Mouse (Mus musculus): ENCODE results near the gene Clcn6. TPM values are rescaled to one million over a fixed set of nuclear protein-coding genes. Genes with fewer than 3 reads are reported as not detected.

The Clcn6 gene
- polyA plus RNA-seq, 1 experiment: 2.7 TPM

DNA sequence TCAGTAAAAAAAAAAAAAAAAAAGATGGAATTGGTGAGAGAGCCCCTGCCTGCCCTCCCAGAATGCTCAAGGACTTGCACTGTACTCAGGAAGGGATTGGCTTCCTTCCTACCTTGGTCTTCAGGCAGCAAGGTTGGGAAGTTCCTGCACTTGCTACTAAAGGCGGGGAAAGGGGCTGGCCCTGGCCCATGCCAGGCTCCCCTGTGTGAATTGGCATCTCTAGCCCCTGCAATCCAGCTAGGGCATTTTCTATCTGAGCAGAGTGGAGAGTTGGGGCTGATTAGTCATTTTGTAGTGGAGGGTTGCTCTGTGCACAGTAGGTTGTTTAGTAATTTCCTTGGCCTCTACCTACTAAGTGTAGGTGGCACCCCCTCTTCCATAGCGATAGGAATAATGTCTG lies 69.8 kb downstream of the Clcn6 start:
- no peaks in the 10 kb centered on the region for H3K36me3 ChIP-seq (ENCODE audit: control insufficient read depth, insufficient read depth, low read length)
- H3K4me3 ChIP-seq (ENCODE audit: low read depth, low read length): no peak overlapping the region
- H3K27me3 ChIP-seq (ENCODE audit: control insufficient read depth, insufficient read depth, low read length): no peaks in the 10 kb centered on the region; the same call in 1 of the 2 replicates
- TF ChIP-seq CTCF (IDR thresholded peaks at IDR 0.05; ENCODE audit: extremely low read depth, insufficient read length, insufficient replicate concordance, low read depth, low read length) (no peak), POLR2A (IDR thresholded peaks at IDR 0.05; ENCODE audit: low read depth, low read length) (no peak)
- no peaks in the 10 kb centered on the region for H3K4me1 ChIP-seq (ENCODE audit: control insufficient read depth, insufficient read depth, insufficient read length, low read length)
- H3K27ac ChIP-seq (ENCODE audit: insufficient read depth, low read depth, low read length): no peak overlapping the region
- WGBS: 75% methylated on average over 2 of the region's 2 CpGs

DNA sequence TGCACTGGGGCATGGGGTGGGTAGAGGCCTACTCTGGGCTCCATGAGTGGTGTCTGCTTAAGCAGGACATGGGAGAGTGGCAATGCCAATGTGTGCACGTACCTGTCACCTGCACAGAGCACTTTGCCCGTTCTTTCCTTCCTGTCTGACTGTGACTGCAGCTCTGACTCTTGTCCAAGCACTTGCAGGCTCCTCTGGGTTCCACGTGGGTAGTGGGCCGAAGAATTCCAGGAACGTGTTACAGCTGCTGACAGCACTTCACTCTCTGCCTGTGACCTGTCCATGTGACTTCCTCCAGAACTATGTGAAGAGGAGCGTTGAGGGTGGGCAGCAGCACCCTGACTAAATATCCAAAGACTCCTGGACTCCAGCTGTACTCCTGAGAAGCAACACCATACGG lies 72.9 kb downstream of the Clcn6 start:
- H3K27ac ChIP-seq (ENCODE audit: insufficient read depth, low read depth, low read length): no peak overlapping the region
- no peak for TF ChIP-seq CTCF (IDR thresholded peaks at IDR 0.05; ENCODE audit: extremely low read depth, insufficient read length, insufficient replicate concordance, low read depth, low read length)
- TF ChIP-seq POLR2A (IDR thresholded peaks at IDR 0.05; ENCODE audit: low read depth, low read length): no peak
- WGBS: 54% methylated on average over 7 of the region's 7 CpGs
- H3K36me3 ChIP-seq (ENCODE audit: control insufficient read depth, insufficient read depth, low read length): no peaks in the 10 kb centered on the region
- H3K4me1 ChIP-seq (ENCODE audit: control insufficient read depth, insufficient read depth, insufficient read length, low read length): no peaks in the 10 kb centered on the region
- no peak overlapping the region for H3K4me3 ChIP-seq (ENCODE audit: low read depth, low read length)
- H3K27me3 ChIP-seq (ENCODE audit: control insufficient read depth, insufficient read depth, low read length): no peaks in the 10 kb centered on the region; the same call in 1 of the 2 replicates

DNA sequence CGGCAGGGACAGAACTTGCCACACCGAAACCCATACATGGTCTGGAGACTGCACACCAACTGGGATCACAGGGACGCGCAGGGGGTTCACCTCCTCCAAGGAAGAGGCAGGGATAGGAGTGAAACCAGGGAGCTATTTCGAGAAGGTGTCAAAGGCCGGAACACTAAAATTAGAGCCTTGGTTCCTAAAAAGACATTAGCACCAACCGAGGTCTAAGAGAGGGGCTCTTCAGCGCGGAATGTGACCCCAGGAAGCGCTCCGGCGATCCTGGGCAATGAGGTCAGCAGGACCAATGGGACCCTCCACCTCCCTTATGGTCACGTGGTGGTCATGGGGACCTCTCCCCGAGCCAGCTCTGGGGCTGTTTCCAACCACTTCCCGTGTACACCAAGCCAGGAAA lies 75.0 kb downstream of the Clcn6 start:
- no peaks in the 10 kb centered on the region for H3K36me3 ChIP-seq (ENCODE audit: control insufficient read depth, insufficient read depth, low read length)
- no peak overlapping the region for H3K4me3 ChIP-seq (ENCODE audit: low read depth, low read length)
- H3K4me1 ChIP-seq (ENCODE audit: control insufficient read depth, insufficient read depth, insufficient read length, low read length): no peaks in the 10 kb centered on the region
- TF ChIP-seq CTCF (IDR thresholded peaks at IDR 0.05; ENCODE audit: extremely low read depth, insufficient read length, insufficient replicate concordance, low read depth, low read length) (no peak), POLR2A (IDR thresholded peaks at IDR 0.05; ENCODE audit: low read depth, low read length) (no peak)
- 84% methylated on average over 15 of the region's 15 CpGs for WGBS
- no peak overlapping the region for H3K27ac ChIP-seq (ENCODE audit: insufficient read depth, low read depth, low read length)
- H3K27me3 ChIP-seq (ENCODE audit: control insufficient read depth, insufficient read depth, low read length): no peaks in the 10 kb centered on the region; the same call in 1 of the 2 replicates

DNA sequence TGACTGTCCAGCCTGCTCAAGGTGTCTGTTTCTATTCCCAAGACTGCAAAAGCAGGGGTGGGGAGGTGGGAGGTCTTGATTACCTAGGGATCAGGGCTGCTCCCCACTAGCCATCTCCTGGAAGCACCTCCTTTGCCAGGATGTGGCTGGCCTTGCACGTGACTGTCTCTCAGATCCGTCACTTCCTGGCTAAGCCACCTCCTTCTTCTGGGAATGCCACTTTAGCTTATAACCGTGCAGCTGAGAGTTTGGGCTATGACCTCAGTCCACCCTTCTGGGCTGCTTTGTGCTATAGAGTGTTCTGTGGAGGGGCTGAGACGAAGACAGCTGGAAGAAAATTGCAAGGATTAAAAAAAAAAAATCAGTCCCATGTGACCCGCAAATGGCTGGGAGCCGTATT lies 75.8 kb downstream of the Clcn6 start:
- Histone ChIP-seq H3K4me3 (ENCODE audit: low read depth, low read length) (no peak overlapping the region), H3K4me1 (ENCODE audit: control insufficient read depth, insufficient read depth, insufficient read length, low read length) (no peaks in the 10 kb centered on the region), H3K36me3 (ENCODE audit: control insufficient read depth, insufficient read depth, low read length) (no peaks in the 10 kb centered on the region), H3K27ac (ENCODE audit: insufficient read depth, low read depth, low read length) (no peak overlapping the region), H3K27me3 (ENCODE audit: control insufficient read depth, insufficient read depth, low read length) (no peaks in the 10 kb centered on the region; the same call in 1 of the 2 replicates)
- no peak for TF ChIP-seq POLR2A (IDR thresholded peaks at IDR 0.05; ENCODE audit: low read depth, low read length)
- no peak for TF ChIP-seq CTCF (IDR thresholded peaks at IDR 0.05; ENCODE audit: extremely low read depth, insufficient read length, insufficient replicate concordance, low read depth, low read length)
- WGBS: 47% methylated on average over 6 of the region's 6 CpGs

DNA sequence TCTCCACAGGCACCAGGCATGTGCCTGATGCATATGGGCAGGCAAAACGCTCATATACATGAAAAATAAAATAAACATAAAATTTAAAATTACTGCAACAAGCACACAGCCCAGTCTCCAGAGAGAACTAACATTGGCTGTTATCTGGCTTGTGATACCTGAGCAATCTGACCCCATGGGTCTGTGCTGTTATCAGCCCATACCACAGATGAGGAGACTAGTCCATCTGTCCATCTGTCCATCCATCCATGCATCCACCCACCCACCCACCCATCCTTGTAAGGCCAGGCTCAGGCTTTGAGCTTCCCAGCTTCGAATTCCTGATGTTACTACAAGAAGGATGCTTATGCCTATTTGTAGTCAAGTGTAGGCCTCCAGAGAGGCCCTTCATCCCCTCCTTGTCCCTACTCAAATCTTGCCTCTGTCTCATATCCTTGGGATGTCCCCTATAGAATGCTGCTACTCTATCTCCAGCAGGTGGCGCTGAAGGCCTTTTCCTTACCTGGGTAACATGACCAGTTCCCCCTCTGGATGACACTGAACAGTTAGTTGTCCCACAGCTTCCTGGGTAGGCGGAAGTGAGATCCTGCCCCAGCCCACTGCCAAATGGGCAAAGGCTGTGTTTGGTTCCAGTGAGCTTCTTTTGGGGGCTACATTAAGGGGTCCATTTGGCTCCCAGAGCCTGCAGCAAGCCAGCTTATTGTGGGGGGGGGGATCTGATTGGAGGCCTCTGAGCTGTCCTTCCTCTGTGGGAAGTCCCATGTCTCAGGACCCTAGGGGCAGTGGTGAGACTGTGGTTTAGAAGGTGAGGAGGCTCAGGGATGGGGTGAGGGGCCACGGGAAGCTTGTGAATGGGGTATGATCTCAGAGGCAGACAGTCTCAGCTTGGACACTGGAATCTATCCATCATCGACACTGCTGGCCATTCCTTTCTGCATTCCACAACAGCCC lies 78.5 kb downstream of the Clcn6 start:
- Histone ChIP-seq H3K27me3 (ENCODE audit: control insufficient read depth, insufficient read depth, low read length) (no peaks in the 10 kb centered on the region), H3K36me3 (ENCODE audit: control insufficient read depth, insufficient read depth, low read length) (no peaks in the 10 kb centered on the region), H3K27ac (ENCODE audit: insufficient read depth, low read depth, low read length) (no peak overlapping the region), H3K4me3 (ENCODE audit: low read depth, low read length) (no peak overlapping the region), H3K4me1 (ENCODE audit: control insufficient read depth, insufficient read depth, insufficient read length, low read length) (no peaks in the 10 kb centered on the region)
- WGBS: 28% methylated on average over 6 of the region's 6 CpGs
- no peak for TF ChIP-seq POLR2A (IDR thresholded peaks at IDR 0.05; ENCODE audit: low read depth, low read length)
- peak; percentile 65; the same call in 1 of the 2 replicates for TF ChIP-seq CTCF (IDR thresholded peaks at IDR 0.05; ENCODE audit: extremely low read depth, insufficient read length, insufficient replicate concordance, low read depth, low read length)

DNA sequence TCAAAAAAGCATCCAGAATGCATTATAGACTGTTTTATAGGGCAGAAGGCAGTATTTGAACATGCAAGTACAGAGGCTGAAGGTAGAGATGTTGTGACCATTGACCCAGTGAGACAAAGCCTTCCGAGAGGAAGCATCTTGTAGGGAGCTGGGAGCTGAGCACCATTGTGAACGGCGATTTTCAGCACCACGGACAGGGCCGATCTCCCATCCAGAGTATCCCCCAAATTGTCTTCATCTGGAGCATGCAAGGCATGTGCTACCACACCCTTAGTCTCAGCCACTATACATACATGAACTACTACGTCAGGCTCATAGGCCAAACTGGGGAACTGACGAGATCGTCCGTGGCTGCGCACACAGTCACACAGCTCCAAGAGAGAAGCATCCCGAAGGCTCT lies 81.5 kb downstream of the Clcn6 start:
- no peaks in the 10 kb centered on the region for H3K27me3 ChIP-seq (ENCODE audit: control insufficient read depth, insufficient read depth, low read length)

More for the DNA sequence above, 81.5 kb downstream of the Clcn6 start:
- Histone ChIP-seq H3K4me3 (ENCODE audit: low read depth, low read length) (no peak overlapping the region), H3K4me1 (ENCODE audit: control insufficient read depth, insufficient read depth, insufficient read length, low read length) (no peaks in the 10 kb centered on the region), H3K27ac (ENCODE audit: insufficient read depth, low read depth, low read length) (no peak overlapping the region), H3K36me3 (ENCODE audit: control insufficient read depth, insufficient read depth, low read length) (peaks cover under 1% of the 10 kb centered on the region)
- WGBS: 39% methylated on average over 11 of the region's 11 CpGs
- TF ChIP-seq POLR2A (IDR thresholded peaks at IDR 0.05; ENCODE audit: low read depth, low read length) (no peak), CTCF (IDR thresholded peaks at IDR 0.05; ENCODE audit: extremely low read depth, insufficient read length, insufficient replicate concordance, low read depth, low read length) (no peak)

Other genes with a start within 250 kb of the Clcn6 start
- gene Zfp984, start 229.0 kb downstream of the Clcn6 start, polyA plus RNA-seq (2012; rRNA removed): 0.09 TPM in 1 of 2 replicates, not detected in the other
- 0.05 and 0.13 TPM in 2 replicates for gene Zfp933, start 190.5 kb downstream of the Clcn6 start, polyA plus RNA-seq (2012; rRNA removed)
- 19.6 and 48.3 TPM in 2 replicates for gene Miip, start 170.0 kb downstream of the Clcn6 start, polyA plus RNA-seq (2012; rRNA removed)
- gene Fv1, start 169.8 kb downstream of the Clcn6 start, polyA plus RNA-seq (2012; rRNA removed): 0.41 and 0.58 TPM in 2 replicates
- gene Mfn2, start 134.1 kb downstream of the Clcn6 start, polyA plus RNA-seq (2012; rRNA removed): 38.0 and 72.8 TPM in 2 replicates
- gene Plod1, start 102.1 kb downstream of the Clcn6 start, polyA plus RNA-seq (2012; rRNA removed): 8.8 and 18.8 TPM in 2 replicates
- gene 2510039O18Rik, start 97.9 kb downstream of the Clcn6 start, polyA plus RNA-seq (2012; rRNA removed): 97.5 and 209 TPM in 2 replicates
- not detected in 2 replicates for gene Nppb, start 53.0 kb downstream of the Clcn6 start, polyA plus RNA-seq (2012; rRNA removed)
- gene Nppa, start 38.1 kb downstream of the Clcn6 start, polyA plus RNA-seq (2012; rRNA removed): not detected in 2 replicates
- gene Mthfr, start 256 bp upstream of the Clcn6 start, polyA plus RNA-seq (2012; rRNA removed): 5.6 and 8.8 TPM in 2 replicates
- 10.3 and 14.2 TPM in 2 replicates for gene Agtrap, start 49.2 kb upstream of the Clcn6 start, polyA plus RNA-seq (2012; rRNA removed)
- gene Mad2l2, start 91.6 kb upstream of the Clcn6 start, polyA plus RNA-seq (2012; rRNA removed): 7.1 and 17.8 TPM in 2 replicates
- 0.11 and 0.24 TPM in 2 replicates for gene Draxin, start 91.9 kb upstream of the Clcn6 start, polyA plus RNA-seq (2012; rRNA removed)
- 22.8 and 57.9 TPM in 2 replicates for gene Fbxo6, start 113.3 kb upstream of the Clcn6 start, polyA plus RNA-seq (2012; rRNA removed)
- 7.3 and 17.7 TPM in 2 replicates for gene Fbxo44, start 121.7 kb upstream of the Clcn6 start, polyA plus RNA-seq (2012; rRNA removed)
- gene Fbxo2, start 121.8 kb upstream of the Clcn6 start, polyA plus RNA-seq (2012; rRNA removed): 0.55 and 0.67 TPM in 2 replicates
- gene Disp3, start 249.1 kb upstream of the Clcn6 start, polyA plus RNA-seq (2012; rRNA removed): 0.06 TPM in 2 replicates

All from small intestine, adult 2 months (tissue).